Mouse (Mus musculus): Measurements from ENCODE around the gene Tmem63a. TPM values are rescaled to one million over a fixed set of nuclear protein-coding genes. Genes with fewer than 3 reads are reported as not detected.
"Not testable (repeated sequence)": the region's sequence is repeated elsewhere in the genome, so short reads cannot be mapped to it uniquely, and the experiment has no call there.

Gene Tmem63a
- total RNA-seq (2012; rRNA removed): 14.7 and 30.5 TPM in 2 replicates

DNA sequence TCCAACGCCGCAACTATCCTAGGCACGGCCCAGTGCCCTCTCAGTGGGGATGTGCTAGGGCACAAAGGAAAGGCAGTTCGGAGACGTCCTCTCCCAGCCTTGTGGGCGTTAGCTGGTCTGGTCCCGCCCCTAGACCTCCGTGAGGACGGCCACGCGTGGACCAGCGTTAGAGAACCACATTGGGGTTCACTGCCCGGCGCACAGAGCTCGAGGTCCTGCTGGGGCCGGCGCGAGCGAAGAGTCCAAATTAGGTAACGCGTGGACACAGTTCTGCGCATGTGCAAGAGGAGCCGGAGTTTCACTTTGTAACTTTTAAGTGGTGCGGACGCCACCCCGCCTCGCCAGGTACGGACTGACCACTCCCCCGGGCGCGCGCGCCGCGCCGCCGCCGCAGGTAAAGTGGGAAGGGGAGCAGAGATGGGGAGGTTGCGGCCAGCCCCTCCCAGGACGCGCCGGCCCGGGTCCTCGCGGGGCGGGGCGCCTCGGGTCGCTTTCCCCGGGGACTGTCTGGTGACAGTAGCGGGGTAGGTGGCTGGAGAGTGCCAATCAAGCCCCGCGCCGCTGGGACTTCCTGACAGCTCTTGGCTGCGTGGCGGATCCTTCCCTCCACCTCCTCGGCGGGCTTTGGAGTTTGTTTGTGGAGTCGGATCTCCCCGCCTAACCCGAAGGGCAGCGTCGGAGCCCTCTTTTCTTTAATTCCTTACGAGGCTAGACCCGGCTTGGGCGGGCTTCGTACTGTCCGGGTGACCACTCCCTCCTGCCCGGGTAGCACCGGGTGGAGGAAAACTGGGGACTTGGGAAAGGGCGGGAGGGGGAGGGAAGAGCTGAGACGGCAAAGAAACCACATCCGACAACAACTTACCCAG, at the start of gene Tmem63a:
Gene Tmem63a (plus strand): TSS at position 179 of the 866 bp plus-strand sequence.
- in situ Hi-C loops (cut with MboI; ENCODE audit: low sequenced_read_pairs in 2 of 2, unreplicated experiment in 2 of 2): no loop called here
- H3K36me3 ChIP-seq (ENCODE audit: control insufficient read depth, insufficient read depth, low read length, poor library complexity, severe bottlenecking): peaks cover 4% of the 10 kb centered on the region; the same call in 1 of the 2 replicates
- H3K9ac ChIP-seq (ENCODE audit: insufficient read depth, low read depth, low read length, poor library complexity, severe bottlenecking): peak within 1 kb of the TSS; percentile 62
- no peaks in the 10 kb centered on the region for H3K9me3 ChIP-seq (ENCODE audit: control insufficient read depth, insufficient read depth, low read depth, low read length)
- TF ChIP-seq ZNF384 (IDR thresholded peaks at IDR 0.05; ENCODE audit: low read depth, low read length) (no peak), HCFC1 (IDR thresholded peaks at IDR 0.05; ENCODE audit: borderline replicate concordance, insufficient read depth, low read length) (no peak), CHD2 (IDR thresholded peaks at IDR 0.05; ENCODE audit: low read depth, low read length) (no peak), MAFK (IDR thresholded peaks at IDR 0.05; ENCODE audit: insufficient read depth, low read depth, low read length) (no peak), ZC3H11A (IDR thresholded peaks at IDR 0.05; ENCODE audit: borderline replicate concordance, low read depth, low read length) (no peak)
- DNase-seq (ENCODE audit: low read depth, low spot score): no peak
- H3K27ac ChIP-seq (ENCODE audit: insufficient read depth, low read depth, low read length, poor library complexity, severe bottlenecking): peak within 1 kb of the TSS; percentile 54; the same call in 1 of the 2 replicates
- H3K4me3 ChIP-seq (ENCODE audit: insufficient read depth in 1 of 2, low read depth in 1 of 2, low read length in 2 of 2, poor library complexity in 1 of 2, severe bottlenecking in 1 of 2): peak within 1 kb of the TSS; percentile 76 to 80
- H3K4me1 ChIP-seq (ENCODE audit: control insufficient read depth in 2 of 2, insufficient read depth in 2 of 2, low read length in 2 of 2, poor library complexity in 1 of 2): peaks cover 12 to 23% of the 10 kb centered on the region in 2 experiments

DNA sequence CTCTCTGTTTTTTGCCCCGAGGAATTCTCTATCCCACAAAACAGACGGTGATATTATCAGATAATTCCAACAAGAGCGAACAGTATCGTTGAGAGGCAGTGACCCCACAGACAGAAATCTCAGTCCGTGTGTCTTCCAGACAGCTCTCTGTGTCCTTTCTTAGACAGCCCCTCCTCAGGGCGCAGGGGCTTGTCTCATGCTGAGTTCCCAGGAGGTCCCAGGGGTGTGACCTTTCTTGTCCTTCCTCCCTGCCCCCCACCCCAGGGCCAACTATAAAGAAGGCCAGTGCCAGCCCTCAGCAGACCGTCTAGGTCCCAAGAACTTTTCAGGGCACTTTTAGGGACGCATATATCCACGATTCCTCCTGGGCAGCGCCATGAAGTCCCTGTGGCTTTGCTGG, 49.3 kb upstream of the Tmem63a start, which contains the start of gene Lefty2:
Gene Lefty2 (plus strand): TSS at position 301 of the 400 bp plus-strand sequence.
- in situ Hi-C loops (cut with MboI; ENCODE audit: low sequenced_read_pairs in 2 of 2, unreplicated experiment in 2 of 2): no loop called here
- Histone ChIP-seq H3K27ac (ENCODE audit: insufficient read depth, low read depth, low read length, poor library complexity, severe bottlenecking) (peak within 1 kb of the TSS; percentile 51; the same call in 1 of the 2 replicates), H3K4me1 (ENCODE audit: control insufficient read depth in 2 of 2, insufficient read depth in 2 of 2, low read length in 2 of 2, poor library complexity in 1 of 2) (peaks cover 14 to 29% of the 10 kb centered on the region in 2 experiments; a peak in 3 of 4 replicates), H3K9ac (ENCODE audit: insufficient read depth, low read depth, low read length, poor library complexity, severe bottlenecking) (peak within 1 kb of the TSS; percentile 75), H3K9me3 (ENCODE audit: control insufficient read depth, insufficient read depth, low read depth, low read length) (no peaks in the 10 kb centered on the region), H3K36me3 (ENCODE audit: control insufficient read depth, insufficient read depth, low read length, poor library complexity, severe bottlenecking) (peaks cover 14% of the 10 kb centered on the region; the same call in 1 of the 2 replicates), H3K4me3 (ENCODE audit: insufficient read depth in 1 of 2, low read depth in 1 of 2, low read length in 2 of 2, poor library complexity in 1 of 2, severe bottlenecking in 1 of 2) (peak within 1 kb of the TSS; percentile 30 to 71)
- TF ChIP-seq CHD2 (IDR thresholded peaks at IDR 0.05; ENCODE audit: low read depth, low read length) (no peak), ZC3H11A (IDR thresholded peaks at IDR 0.05; ENCODE audit: borderline replicate concordance, low read depth, low read length) (no peak), MAFK (IDR thresholded peaks at IDR 0.05; ENCODE audit: insufficient read depth, low read depth, low read length) (no peak)
- DNase-seq (ENCODE audit: low read depth, low spot score): no peak

DNA sequence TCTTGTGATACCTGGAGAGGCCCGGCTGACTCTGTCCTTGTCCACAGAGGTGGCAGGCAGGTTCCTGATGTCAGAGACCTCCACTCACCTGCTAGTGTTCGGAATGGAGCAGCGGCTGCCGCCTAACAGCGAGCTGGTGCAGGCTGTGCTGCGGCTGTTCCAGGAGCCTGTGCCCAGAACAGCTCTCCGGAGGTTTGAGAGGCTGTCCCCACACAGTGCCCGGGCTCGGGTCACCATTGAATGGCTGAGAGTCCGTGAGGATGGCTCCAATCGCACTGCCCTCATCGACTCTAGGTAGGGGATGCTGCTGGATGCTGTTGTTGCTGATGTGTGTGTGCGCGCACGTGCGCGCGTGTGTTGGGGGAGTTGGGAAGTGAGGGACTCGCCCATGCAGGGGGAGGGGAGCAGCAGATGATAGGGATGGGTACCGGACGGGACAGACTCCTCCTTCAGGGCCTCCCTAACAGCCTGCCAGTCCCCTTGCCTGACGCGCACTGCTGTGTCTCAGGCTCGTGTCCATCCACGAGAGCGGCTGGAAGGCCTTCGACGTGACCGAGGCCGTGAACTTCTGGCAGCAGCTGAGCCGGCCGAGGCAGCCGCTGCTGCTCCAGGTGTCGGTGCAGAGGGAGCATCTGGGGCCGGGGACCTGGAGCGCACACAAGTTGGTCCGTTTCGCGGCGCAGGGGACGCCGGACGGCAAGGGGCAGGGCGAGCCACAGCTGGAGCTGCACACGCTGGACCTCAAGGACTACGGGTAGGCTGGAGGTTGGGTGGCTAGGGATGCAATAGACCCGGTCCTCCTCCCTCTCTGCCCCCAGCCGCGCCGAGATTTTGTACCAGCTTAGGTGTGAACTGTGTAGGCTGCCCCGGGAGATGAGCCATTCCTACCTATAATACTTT, 47.8 kb upstream of the Tmem63a start:
- peaks cover 14 to 26% of the 10 kb centered on the region in 2 experiments; a peak in 3 of 4 replicates for H3K4me1 ChIP-seq (ENCODE audit: control insufficient read depth in 2 of 2, insufficient read depth in 2 of 2, low read length in 2 of 2, poor library complexity in 1 of 2)
- peak overlapping the region; percentile 30 to 71 for H3K4me3 ChIP-seq (ENCODE audit: insufficient read depth in 1 of 2, low read depth in 1 of 2, low read length in 2 of 2, poor library complexity in 1 of 2, severe bottlenecking in 1 of 2)
- H3K9me3 ChIP-seq (ENCODE audit: control insufficient read depth, insufficient read depth, low read depth, low read length); DNase-seq (ENCODE audit: low read depth, low spot score); in situ Hi-C loops (cut with MboI; ENCODE audit: low sequenced_read_pairs in 2 of 2, unreplicated experiment in 2 of 2): not testable (repeated sequence)
- H3K27ac ChIP-seq (ENCODE audit: insufficient read depth, low read depth, low read length, poor library complexity, severe bottlenecking): peak overlapping the region; percentile 35; the same call in 1 of the 2 replicates
- H3K36me3 ChIP-seq (ENCODE audit: control insufficient read depth, insufficient read depth, low read length, poor library complexity, severe bottlenecking): peaks cover 17% of the 10 kb centered on the region; the same call in 1 of the 2 replicates
- peak overlapping the region; percentile 75 for H3K9ac ChIP-seq (ENCODE audit: insufficient read depth, low read depth, low read length, poor library complexity, severe bottlenecking)

DNA sequence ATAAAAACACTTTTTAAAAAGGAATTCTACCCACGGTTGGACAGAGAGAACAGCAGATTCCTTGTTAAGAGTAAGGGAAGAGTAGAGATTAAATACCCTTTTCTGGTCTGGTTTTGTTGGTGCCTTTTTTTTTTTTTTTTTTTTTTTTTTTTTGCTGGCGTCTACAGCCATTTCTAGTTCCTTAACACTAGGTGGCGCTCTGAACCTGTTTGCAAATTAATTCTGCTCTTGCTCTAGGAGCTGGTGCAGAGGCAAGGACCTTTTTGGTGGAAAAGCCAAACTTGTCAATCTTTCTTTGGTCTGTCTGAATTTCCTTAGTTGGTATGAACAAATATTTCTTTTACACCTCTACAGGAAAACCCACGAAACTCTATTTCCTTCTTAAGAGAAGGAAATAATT, 41.0 kb upstream of the Tmem63a start:
- TF ChIP-seq MAFK (IDR thresholded peaks at IDR 0.05; ENCODE audit: insufficient read depth, low read depth, low read length): peak; percentile 46; the same call in 1 of the 2 replicates
- TF ChIP-seq HCFC1 (IDR thresholded peaks at IDR 0.05; ENCODE audit: borderline replicate concordance, insufficient read depth, low read length): no peak
- TF ChIP-seq CHD2 (IDR thresholded peaks at IDR 0.05; ENCODE audit: low read depth, low read length): no peak
- peak; percentile 100 for TF ChIP-seq ZNF384 (IDR thresholded peaks at IDR 0.05; ENCODE audit: low read depth, low read length)
- Histone ChIP-seq H3K9me3 (ENCODE audit: control insufficient read depth, insufficient read depth, low read depth, low read length) (no peaks in the 10 kb centered on the region), H3K4me1 (ENCODE audit: control insufficient read depth in 2 of 2, insufficient read depth in 2 of 2, low read length in 2 of 2, poor library complexity in 1 of 2) (peaks cover 5 to 6% of the 10 kb centered on the region in 2 experiments; a peak in 2 of 4 replicates), H3K4me3 (ENCODE audit: insufficient read depth in 1 of 2, low read depth in 1 of 2, low read length in 2 of 2, poor library complexity in 1 of 2, severe bottlenecking in 1 of 2) (no peak overlapping the region), H3K36me3 (ENCODE audit: control insufficient read depth, insufficient read depth, low read length, poor library complexity, severe bottlenecking) (peaks cover 22% of the 10 kb centered on the region), H3K9ac (ENCODE audit: insufficient read depth, low read depth, low read length, poor library complexity, severe bottlenecking) (no peak overlapping the region), H3K27ac (ENCODE audit: insufficient read depth, low read depth, low read length, poor library complexity, severe bottlenecking) (no peak overlapping the region)
- in situ Hi-C loops (cut with MboI; ENCODE audit: low sequenced_read_pairs in 2 of 2, unreplicated experiment in 2 of 2): no loop called here
- DNase-seq (ENCODE audit: low read depth, low spot score): no peak

Measured in ES-E14 (cell line).